Mouse (Mus musculus) neural tube, embryonic 13.5 days (tissue): ENCODE data around the gene Usp46. TPM values are rescaled to one million over a fixed set of nuclear protein-coding genes. Genes with fewer than 3 reads are reported as not detected.
"Not testable (repeated sequence)": the region's sequence is repeated elsewhere in the genome, so short reads cannot be mapped to it uniquely, and the experiment has no call there.

Source experiments
- ATAC-seq: fragments of 200-750 bp; cut with Nextera tagmentation; 2 replicates; pipeline ENCODE4 v1.8.0; 2017; ENCODE audit warnings: low read depth, mild to moderate bottlenecking, moderate TSS enrichment, moderate library complexity
- H3K27ac ChIP-seq: fragments of 300-500 bp; sonication (generic); replicated peaks from 2 replicates; pipeline ENCODE4 v1.5.1; 2015; ENCODE audit warnings: moderate library complexity, mild to moderate bottlenecking, inconsistent platforms
- H3K27me3 ChIP-seq: fragments of 300-500 bp; sonication (generic); 2 replicates; pipeline ENCODE4 v1.6.1; 2015; ENCODE audit warnings: mild to moderate bottlenecking, inconsistent platforms
- H3K36me3 ChIP-seq: fragments of 300-500 bp; sonication (generic); 2 replicates; pipeline ENCODE4 v1.6.1; 2015; ENCODE audit warnings: mild to moderate bottlenecking, inconsistent platforms
- H3K4me1 ChIP-seq: fragments of 300-500 bp; sonication (generic); replicated peaks from 2 replicates; pipeline ENCODE4 v1.6.1; 2015; ENCODE audit warnings: inconsistent platforms
- H3K4me2 ChIP-seq: fragments of 300-500 bp; sonication (generic); 2 replicates; pipeline ENCODE4 v1.6.1; 2015; ENCODE audit warnings: inconsistent platforms, mild to moderate bottlenecking, moderate library complexity
- H3K4me3 ChIP-seq: fragments of 300-500 bp; sonication (generic); 2 replicates; pipeline ENCODE4 v1.5.1; 2015; ENCODE audit warnings: mild to moderate bottlenecking, inconsistent platforms
- H3K9ac ChIP-seq: fragments of 300-500 bp; sonication (generic); 2 replicates; pipeline ENCODE4 v1.6.1; 2015; ENCODE audit warnings: moderate library complexity, mild to moderate bottlenecking, inconsistent platforms
- H3K9me3 ChIP-seq: fragments of 300-500 bp; sonication (generic); 2 replicates; pipeline ENCODE4 v1.6.1; 2016; ENCODE audit warnings: inconsistent platforms
- WGBS: fragments of 180-500 bp; shearing (Covaris S2); methylation state at CpG from one replicate; pipeline ENCODE4 v1.1.7; 2015; 5-methylcytosine and 5-hydroxymethylcytosine counted together
- polyA plus RNA-seq: library from polyadenylated mRNA; unstranded; fragments of >200 nt; fragmentation: Nextera tagmentation; extraction: Ambion mirVana; gene quantifications from 2 replicates; pipeline ENCODE4 v1.2.1, GENCODE M21; 2015

Gene Usp46
- polyA plus RNA-seq, 1 experiment from 2014 or later = 26.5 TPM

DNA sequence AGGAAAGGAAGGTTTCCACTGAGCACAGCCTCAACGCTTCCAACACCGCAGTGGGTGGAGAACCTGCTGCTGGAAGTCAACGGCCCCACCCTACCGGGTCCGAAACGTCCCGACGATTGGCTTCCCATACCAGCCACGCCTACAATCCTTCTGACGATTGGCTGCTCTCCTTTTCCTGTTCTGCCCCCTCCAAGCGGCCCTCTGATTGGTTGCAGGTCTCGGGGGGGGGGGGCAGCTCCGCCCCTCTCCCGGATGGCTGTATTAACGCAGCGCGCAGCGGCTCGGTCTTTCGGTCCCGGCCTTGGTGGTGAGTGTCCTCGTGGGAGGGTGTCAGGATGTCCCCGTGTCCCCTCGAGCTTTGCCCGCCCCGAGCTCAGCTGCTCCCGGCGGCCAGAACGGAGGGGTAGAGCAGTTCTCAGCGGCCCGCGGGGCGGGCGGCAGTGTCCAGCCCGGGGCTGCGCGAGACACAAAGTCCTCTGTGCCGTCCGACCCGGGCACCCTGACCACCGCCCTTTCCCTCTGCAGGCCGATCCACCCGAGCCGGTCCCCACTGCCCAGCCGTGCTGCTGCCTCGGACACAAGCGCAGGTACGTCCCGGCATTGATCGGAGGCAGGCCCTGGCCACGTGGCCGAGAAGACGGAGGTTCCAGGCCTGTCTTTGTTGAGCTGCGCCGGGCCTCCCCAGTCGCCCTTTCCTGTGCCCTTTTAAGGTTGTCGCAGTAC is 24.8 kb upstream of the Usp46 start:
- Histone ChIP-seq H3K36me3 (peaks cover 34% of the 10 kb centered on the region), H3K27ac (peak overlapping the region; percentile 85), H3K9me3 (no peaks in the 10 kb centered on the region), H3K4me2 (peak overlapping the region; percentile 82), H3K27me3 (no peaks in the 10 kb centered on the region), H3K9ac (peak overlapping the region; percentile 98), H3K4me1 (peaks cover 26% of the 10 kb centered on the region), H3K4me3 (peak overlapping the region; percentile 93)
- WGBS = under 1% methylated on average over 57 of the region's 57 CpGs
- ATAC-seq = peak; percentile 99

DNA sequence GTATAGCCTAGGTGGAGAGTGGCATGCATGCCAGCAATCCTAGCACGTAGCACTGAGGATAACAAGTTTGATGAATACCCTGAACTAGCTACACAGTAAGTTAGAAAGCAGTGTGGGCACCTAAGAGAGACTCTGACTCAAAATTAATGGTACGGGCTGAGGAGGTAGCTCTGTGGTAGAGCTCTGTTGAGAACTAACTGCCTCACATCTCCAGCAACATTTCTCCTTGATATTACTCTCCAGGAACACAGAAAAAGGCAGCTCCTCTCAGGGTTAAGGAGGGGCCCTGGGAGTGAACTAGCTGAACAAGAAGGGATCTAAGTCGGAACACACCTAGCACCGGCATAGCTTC is 24.2 kb upstream of the Usp46 start:
- Histone ChIP-seq H3K9ac (peak overlapping the region; percentile 59), H3K36me3 (peaks cover 29% of the 10 kb centered on the region), H3K4me1 (peaks cover 26% of the 10 kb centered on the region), H3K27me3 (no peaks in the 10 kb centered on the region), H3K4me3 (peak overlapping the region; percentile 93), H3K4me2 (peak overlapping the region; percentile 82), H3K9me3 (no peaks in the 10 kb centered on the region), H3K27ac (peak overlapping the region; percentile 54)
- ATAC-seq = peak; percentile 36
- WGBS = 43% methylated on average over 4 of the region's 4 CpGs

DNA sequence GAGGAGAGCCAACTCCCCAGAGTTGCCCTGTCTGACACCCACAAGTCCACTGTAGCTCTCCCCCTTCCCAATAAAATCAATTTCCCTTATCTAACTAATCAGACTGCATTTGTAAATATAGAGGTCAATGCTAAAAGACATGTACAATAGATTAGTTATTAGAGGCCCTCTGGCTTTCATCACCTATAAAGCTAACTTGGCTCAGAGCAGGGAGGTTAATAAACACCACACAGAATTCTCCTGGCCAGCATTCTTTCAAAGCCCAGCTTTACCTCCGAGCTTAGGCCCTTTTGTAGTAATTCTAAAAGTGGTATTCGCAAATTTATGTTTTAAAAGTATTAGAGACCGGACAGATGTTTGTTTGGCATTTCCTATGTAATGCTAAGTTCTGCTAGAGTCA is 21.4 kb upstream of the Usp46 start:
- no peak for ATAC-seq
- Histone ChIP-seq H3K27ac (no peak overlapping the region), H3K4me3 (no peak overlapping the region), H3K36me3 (peaks cover 3% of the 10 kb centered on the region), H3K4me1 (peaks cover 11% of the 10 kb centered on the region), H3K9me3 (no peaks in the 10 kb centered on the region), H3K4me2 (no peak overlapping the region), H3K27me3 (no peaks in the 10 kb centered on the region), H3K9ac (no peak overlapping the region)
- 92% methylated on average over 3 of the region's 3 CpGs for WGBS

DNA sequence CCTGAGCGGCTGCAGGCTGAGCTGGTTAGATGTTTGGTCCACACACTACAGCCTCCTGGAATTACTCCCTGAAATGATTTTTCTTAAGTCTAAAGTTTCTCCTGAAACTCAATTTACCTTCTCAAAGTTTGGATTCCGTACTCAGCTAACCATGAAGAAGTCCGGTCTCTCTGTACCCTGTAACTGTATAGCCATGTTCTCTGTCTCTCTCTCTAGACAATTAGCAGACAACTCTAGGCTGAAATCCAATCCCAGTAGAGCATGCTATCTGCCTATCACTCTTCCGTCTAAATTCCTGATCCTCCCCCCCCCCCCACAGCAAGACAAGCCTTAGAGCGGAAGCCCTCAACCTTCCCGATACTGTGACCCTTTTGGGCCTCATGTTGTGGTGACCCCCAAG is 13.5 kb upstream of the Usp46 start:
- Histone ChIP-seq H3K9me3 (no peaks in the 10 kb centered on the region), H3K9ac (no peak overlapping the region), H3K4me2 (no peak overlapping the region), H3K4me1 (no peaks in the 10 kb centered on the region), H3K27me3 (peaks cover 16% of the 10 kb centered on the region), H3K4me3 (no peak overlapping the region), H3K36me3 (no peaks in the 10 kb centered on the region), H3K27ac (no peak overlapping the region)
- ATAC-seq = no peak
- WGBS = 96% methylated on average over 6 of the region's 6 CpGs

DNA sequence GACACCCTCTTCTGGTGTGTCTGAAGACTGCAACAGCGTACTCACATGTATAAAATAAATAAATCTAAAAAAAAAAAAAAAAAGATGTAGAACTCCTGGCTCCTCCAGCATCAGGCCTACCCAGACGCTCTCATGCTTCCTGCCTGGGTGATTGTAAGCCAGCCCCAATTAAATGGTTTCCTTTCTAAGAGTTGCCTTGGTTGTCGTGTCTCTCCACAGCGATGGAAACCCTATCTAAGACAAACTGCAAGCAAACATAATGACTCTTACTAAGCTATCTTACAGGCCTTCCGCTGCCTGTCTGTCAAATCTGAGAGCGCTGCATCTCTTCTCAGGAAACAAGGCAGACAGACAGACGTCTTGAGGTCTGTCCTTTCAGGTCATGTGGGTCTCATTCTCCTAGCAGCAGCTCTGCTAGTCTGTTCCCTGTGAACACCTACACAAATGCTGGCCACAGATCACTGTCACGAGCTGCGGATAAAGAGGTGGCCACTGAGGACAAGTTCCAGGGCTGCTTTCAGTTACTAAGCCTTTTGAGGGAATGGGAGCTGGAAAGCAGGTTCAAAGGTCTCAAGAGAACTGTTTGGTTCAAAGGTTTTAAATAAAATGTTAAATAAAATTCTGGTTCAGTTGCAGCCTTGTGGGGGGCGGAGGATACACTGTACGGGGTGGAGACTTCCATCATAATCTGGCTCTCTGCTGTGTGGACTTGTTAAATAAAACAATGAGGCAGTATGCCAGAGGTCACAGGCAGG is 10.8 kb upstream of the Usp46 start:
- no peaks in the 10 kb centered on the region for H3K9me3 ChIP-seq
- H3K36me3 ChIP-seq = no peaks in the 10 kb centered on the region
- no peak overlapping the region for H3K27ac ChIP-seq
- peaks cover 25% of the 10 kb centered on the region for H3K27me3 ChIP-seq
- no peaks in the 10 kb centered on the region for H3K4me1 ChIP-seq
- H3K9ac ChIP-seq = no peak overlapping the region
- no peak overlapping the region for H3K4me2 ChIP-seq
- WGBS = 85% methylated on average over 11 of the region's 11 CpGs
- no peak overlapping the region for H3K4me3 ChIP-seq
- no peak for ATAC-seq

DNA sequence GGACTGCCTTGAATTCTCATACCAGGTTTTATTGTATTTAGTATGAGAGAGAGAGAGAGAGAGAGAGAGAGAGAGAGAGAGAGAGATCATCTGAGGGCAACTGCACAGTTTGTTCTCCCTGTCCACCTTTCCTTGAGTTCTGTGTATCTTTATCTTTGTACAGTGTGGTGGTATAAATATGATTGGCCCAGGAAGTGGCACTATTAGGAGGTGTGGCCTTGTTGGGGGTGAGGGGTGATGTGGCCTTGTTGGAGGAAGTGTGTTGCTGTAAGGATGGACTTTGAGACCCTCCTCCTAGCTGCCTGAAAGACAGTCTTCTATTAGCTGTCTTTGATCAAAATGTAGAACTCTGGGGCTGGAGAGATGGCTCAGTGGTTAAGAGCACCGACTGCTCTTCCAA is 10.2 kb upstream of the Usp46 start:
- H3K4me1 ChIP-seq = no peaks in the 10 kb centered on the region
- H3K4me2 ChIP-seq = no peak overlapping the region
- no peak for ATAC-seq
- H3K36me3 ChIP-seq = no peaks in the 10 kb centered on the region
- H3K9ac ChIP-seq = no peak overlapping the region
- no peaks in the 10 kb centered on the region for H3K9me3 ChIP-seq
- no peak overlapping the region for H3K27ac ChIP-seq
- 91% methylated on average over 1 of the region's 1 CpGs for WGBS
- no peak overlapping the region for H3K4me3 ChIP-seq
- peaks cover 25% of the 10 kb centered on the region for H3K27me3 ChIP-seq

DNA sequence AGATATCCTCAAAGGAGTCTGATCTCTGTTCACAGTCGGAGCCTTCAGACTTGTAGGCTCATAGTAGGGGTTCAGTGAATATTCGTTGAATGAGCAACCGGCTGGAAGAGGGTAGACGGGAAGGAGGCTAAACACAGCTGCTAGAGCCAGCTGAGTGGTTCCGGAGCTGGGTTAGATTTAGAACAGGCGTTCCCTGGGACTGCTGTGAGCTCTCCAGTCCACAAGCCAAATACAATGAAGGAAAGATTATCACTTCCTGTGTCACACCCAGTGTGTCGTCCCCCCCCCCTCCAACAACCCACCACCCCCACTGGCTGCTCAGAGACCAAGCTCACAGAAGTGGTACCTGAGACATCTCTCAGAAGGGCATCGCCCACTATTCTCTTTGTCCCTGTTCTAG is 9.7 kb upstream of the Usp46 start:
- 42% methylated on average over 8 of the region's 8 CpGs for WGBS
- H3K9me3 ChIP-seq = no peaks in the 10 kb centered on the region
- no peaks in the 10 kb centered on the region for H3K36me3 ChIP-seq
- H3K9ac ChIP-seq = no peak overlapping the region
- H3K4me1 ChIP-seq = no peaks in the 10 kb centered on the region
- ATAC-seq = no peak
- H3K27me3 ChIP-seq = peaks cover 25% of the 10 kb centered on the region
- H3K4me3 ChIP-seq = no peak overlapping the region
- H3K27ac ChIP-seq = no peak overlapping the region
- no peak overlapping the region for H3K4me2 ChIP-seq

DNA sequence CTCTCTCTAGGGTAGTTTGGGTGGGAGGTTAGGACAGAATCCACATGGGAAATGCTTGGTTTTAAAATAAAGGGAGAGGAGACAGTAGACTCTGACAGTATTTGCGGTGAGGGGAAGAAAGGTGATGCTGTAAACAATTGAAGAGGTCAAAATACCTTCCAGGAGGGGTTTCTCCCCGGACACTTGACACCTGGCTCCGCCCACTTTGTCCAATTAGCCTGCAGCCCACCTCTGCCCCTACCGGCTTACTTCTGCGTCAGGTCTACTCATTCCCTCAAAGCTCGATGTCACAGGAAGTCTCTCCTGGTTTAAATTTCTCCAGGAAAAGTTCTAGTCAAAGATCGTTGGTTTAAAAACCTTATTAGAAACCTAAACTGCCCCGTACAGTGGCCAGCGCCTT is 8.5 kb upstream of the Usp46 start:
- H3K9me3 ChIP-seq = no peaks in the 10 kb centered on the region
- 8% methylated on average over 9 of the region's 9 CpGs for WGBS
- peaks cover 25% of the 10 kb centered on the region for H3K27me3 ChIP-seq
- no peaks in the 10 kb centered on the region for H3K36me3 ChIP-seq
- H3K4me3 ChIP-seq = no peak overlapping the region
- ATAC-seq = no peak
- H3K4me1 ChIP-seq = no peaks in the 10 kb centered on the region
- H3K4me2 ChIP-seq = no peak overlapping the region
- H3K27ac ChIP-seq = no peak overlapping the region
- no peak overlapping the region for H3K9ac ChIP-seq

DNA sequence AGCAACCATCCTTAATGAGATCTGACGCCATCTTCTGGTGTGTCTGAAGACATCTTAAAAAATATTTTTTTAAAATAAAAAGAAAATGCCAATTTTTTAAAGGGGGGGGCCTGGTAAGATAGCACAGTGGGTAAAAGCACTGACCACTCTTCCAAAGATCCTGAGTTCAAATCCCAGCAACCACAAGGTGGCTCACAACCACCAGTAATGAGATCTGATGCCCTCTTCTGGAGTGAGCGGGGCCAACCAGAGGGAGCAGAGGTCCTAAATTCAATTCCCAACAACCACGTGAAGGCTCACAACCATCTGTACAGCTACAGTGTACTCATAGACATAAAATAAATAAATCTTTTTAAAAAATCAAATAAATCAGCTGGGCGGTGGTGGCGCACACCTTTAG is 2.3 kb upstream of the Usp46 start:
- H3K36me3 ChIP-seq, H3K9ac ChIP-seq, H3K9me3 ChIP-seq, H3K4me3 ChIP-seq, H3K27me3 ChIP-seq, H3K4me2 ChIP-seq, ATAC-seq, H3K27ac ChIP-seq: not testable (repeated sequence)
- peaks cover 30% of the 10 kb centered on the region for H3K4me1 ChIP-seq
- 88% methylated on average over 5 of the region's 5 CpGs for WGBS

DNA sequence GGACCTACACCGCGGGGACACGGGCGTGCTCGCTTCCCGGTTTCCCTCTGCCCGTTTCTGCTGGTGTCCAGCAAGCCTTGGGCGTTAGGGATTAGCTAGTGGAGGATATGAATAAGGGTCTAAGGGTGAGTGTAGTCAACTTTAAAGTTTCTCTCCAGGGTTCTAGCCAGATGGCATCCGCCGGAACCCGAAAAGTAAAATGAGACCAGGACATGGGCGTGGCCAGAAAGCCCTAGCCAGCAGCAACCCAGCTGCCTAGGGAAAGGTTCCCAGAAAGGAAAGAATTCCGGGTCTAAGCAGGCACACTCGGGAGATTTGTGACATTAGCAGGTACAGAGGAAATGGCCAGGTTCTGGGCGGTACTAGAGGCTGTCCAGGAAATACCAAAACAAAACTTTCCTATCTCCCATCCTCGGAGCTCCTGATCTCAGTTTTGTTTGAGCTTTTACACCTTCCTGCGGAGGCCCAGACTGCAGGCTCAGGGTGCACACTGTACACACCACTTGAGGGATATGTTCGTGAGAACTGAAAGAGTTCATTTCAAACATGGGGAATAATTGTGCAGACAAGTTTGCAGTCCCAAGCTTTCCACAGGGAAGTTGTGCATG is 587 bp upstream of the Usp46 start:
- no peak for ATAC-seq
- peak overlapping the region; percentile 93 for H3K27ac ChIP-seq
- H3K4me1 ChIP-seq = peaks cover 39% of the 10 kb centered on the region
- peak overlapping the region; percentile 86 for H3K4me2 ChIP-seq
- no peaks in the 10 kb centered on the region for H3K36me3 ChIP-seq
- no peaks in the 10 kb centered on the region for H3K9me3 ChIP-seq
- peak overlapping the region; percentile 97 for H3K9ac ChIP-seq
- H3K4me3 ChIP-seq = peak overlapping the region; percentile 83
- WGBS = 1% methylated on average over 18 of the region's 18 CpGs
- no peaks in the 10 kb centered on the region for H3K27me3 ChIP-seq

DNA sequence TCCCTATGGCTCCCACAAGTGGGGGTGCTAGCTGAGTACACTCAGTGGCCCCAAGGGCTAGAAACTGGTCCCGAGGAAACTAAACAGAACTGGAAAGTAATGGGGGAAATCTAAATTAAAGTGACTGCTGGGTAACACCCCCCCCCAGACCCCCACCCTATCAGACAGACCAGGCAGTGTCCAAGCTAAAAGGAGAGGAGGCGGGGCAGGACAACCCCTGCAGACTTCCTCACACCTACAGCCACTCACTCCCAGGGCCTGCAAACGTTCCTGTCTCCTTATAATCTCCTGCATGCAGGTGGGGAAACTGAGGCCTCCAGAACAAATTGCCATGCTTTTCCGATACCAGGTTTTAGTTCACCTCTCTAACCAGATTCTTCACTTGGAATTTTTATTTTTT is 885 bp downstream of the Usp46 start:
- Histone ChIP-seq H3K27me3 (no peaks in the 10 kb centered on the region), H3K4me1 (peaks cover 39% of the 10 kb centered on the region), H3K27ac (peak overlapping the region; percentile 93), H3K9me3 (no peaks in the 10 kb centered on the region), H3K36me3 (no peaks in the 10 kb centered on the region), H3K9ac (peak overlapping the region; percentile 97), H3K4me2 (peak overlapping the region; percentile 86), H3K4me3 (peak overlapping the region; percentile 83)
- WGBS = 10% methylated on average over 4 of the region's 4 CpGs
- no peak; the same call in 1 of the 2 replicates for ATAC-seq

DNA sequence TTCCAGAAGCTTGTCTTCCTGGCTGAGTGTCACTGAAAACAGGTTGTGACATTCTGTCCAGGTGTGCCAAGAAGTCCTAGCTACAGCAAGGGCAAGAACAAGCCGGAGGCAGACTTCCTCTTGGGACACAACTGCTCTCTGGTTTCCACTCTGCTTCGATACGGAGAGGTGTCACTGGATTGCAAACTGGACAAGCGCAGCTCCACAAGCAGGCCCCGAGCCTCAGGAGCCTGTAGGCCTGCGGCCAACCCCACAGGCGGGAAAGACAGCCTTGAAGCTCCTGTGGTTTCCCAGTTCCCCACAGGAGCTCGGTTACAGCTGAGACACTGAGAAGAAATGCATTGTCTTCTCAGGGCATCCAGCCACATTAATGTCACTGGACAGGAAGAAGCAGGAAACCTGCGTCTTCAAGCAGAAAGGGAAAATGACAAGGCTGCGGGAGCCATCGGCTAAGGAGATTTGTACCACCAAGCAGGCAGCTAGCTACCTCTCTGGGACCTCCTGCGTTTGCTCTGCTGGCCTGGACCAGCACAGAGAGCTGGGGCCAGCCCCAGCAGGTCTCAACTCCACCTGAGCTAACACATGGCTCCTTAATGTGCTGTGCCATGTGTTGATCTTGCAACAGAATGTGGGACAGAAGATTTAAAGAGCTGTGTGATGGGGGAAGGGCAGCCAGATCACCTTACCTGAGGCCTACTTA is 1.7 kb downstream of the Usp46 start:
- Histone ChIP-seq H3K4me3 (peak overlapping the region; percentile 83), H3K27ac (peak overlapping the region; percentile 64), H3K4me2 (peak overlapping the region; percentile 86), H3K9me3 (no peaks in the 10 kb centered on the region), H3K4me1 (peaks cover 42% of the 10 kb centered on the region), H3K27me3 (no peaks in the 10 kb centered on the region), H3K9ac (peak overlapping the region; percentile 97), H3K36me3 (no peaks in the 10 kb centered on the region)
- 38% methylated on average over 12 of the region's 12 CpGs for WGBS
- ATAC-seq = no peak
